Comparison of ENCODE assay signal across 8 mouse cellular contexts in genomic region chr11:51636323-51636684, GRCm38 (mm10). TPM values are rescaled to one million over a fixed set of nuclear protein-coding genes. Genes with fewer than 3 reads are reported as not detected.
A peak's percentile ranks its signal among the peaks of the same experiment; 100 is the strongest.
DNase-seq lines count a peak whose midpoint lies in the region; ATAC-seq lines count a peak whose summit lies in the region.

No protein-coding gene starts in this region.

- peak overlapping the region; percentile 86 for H3K27ac ChIP-seq in forebrain, embryonic 10.5 days
- peak overlapping the region; percentile 86 for H3K27ac ChIP-seq in hindbrain, embryonic 15.5 days (replicated peaks)
- peak overlapping the region; percentile 88 for H3K27ac ChIP-seq in limb, embryonic 15.5 days
- peak overlapping the region; percentile 88 for H3K27ac ChIP-seq in midbrain, embryonic 15.5 days

- no peak for DNase-seq in frontal cortex, postnatal 25 days (ENCODE audit: low spot score in 2 of 2)
- peak; percentile 76 for DNase-seq in c-Kit-positive CD71-positive TER-119-negative erythroid progenitor cells, embryonic 14.5 days (ENCODE audit: low read depth)
- peak; percentile 65 for DNase-seq in forebrain, embryonic 10.5 days (ENCODE audit: extremely low spot score, low spot score)
- DNase-seq in splenic B cell, adult 2 months (ENCODE audit: low read depth, low spot score), result peak; percentile 87

- H3K27me3 ChIP-seq in forebrain, embryonic 10.5 days (ENCODE audit: poor library complexity, severe bottlenecking), result no peaks in the 10 kb centered on the region
- H3K27me3 ChIP-seq in hindbrain, embryonic 15.5 days, result no peaks in the 10 kb centered on the region
- no peaks in the 10 kb centered on the region for H3K27me3 ChIP-seq in limb, embryonic 15.5 days
- H3K27me3 ChIP-seq in midbrain, embryonic 15.5 days (replicated peaks), result peaks cover 10% of the 10 kb centered on the region
- H3K27me3 ChIP-seq in splenic B cell, adult 2 months (ENCODE audit: control insufficient read depth, insufficient read depth, low read length, poor library complexity, severe bottlenecking), result no peaks in the 10 kb centered on the region

- ATAC-seq in frontal cortex, adult (ENCODE audit: low TSS enrichment), result peak; percentile 51
- no peak for ATAC-seq in hindbrain, embryonic 15.5 days (ENCODE audit: low FRiP score, low read depth)
- no peak for ATAC-seq in limb, embryonic 15.5 days (ENCODE audit: insufficient number of reproducible peaks, low FRiP score, low TSS enrichment, low read depth)
- peak; percentile 28; the same call in 1 of the 2 replicates for ATAC-seq in midbrain, embryonic 15.5 days (replicated peaks)

- peak overlapping the region; percentile 63 for H3K4me3 ChIP-seq in forebrain, embryonic 10.5 days
- peak overlapping the region; percentile 86 for H3K4me3 ChIP-seq in hindbrain, embryonic 15.5 days
- H3K4me3 ChIP-seq in limb, embryonic 15.5 days, result peak overlapping the region; percentile 60
- peak overlapping the region; percentile 97 for H3K4me3 ChIP-seq in midbrain, embryonic 15.5 days

- H3K4me2 ChIP-seq in hindbrain, embryonic 15.5 days, result peak overlapping the region; percentile 72
- peak overlapping the region; percentile 80 for H3K4me2 ChIP-seq in limb, embryonic 15.5 days
- H3K4me2 ChIP-seq in midbrain, embryonic 15.5 days, result peak overlapping the region; percentile 79

- H3K9ac ChIP-seq in hindbrain, embryonic 15.5 days, result peak overlapping the region; percentile 82
- H3K9ac ChIP-seq in limb, embryonic 15.5 days, result peak overlapping the region; percentile 66; the same call in 1 of the 2 replicates
- peak overlapping the region; percentile 88 for H3K9ac ChIP-seq in midbrain, embryonic 15.5 days

- 0 out of 2 replicates have a peak, but pooled peaks cover 7% of the 10 kb centered on the region for H3K36me3 ChIP-seq in forebrain, embryonic 10.5 days (replicated peaks)
- H3K36me3 ChIP-seq in hindbrain, embryonic 15.5 days, result no peaks in the 10 kb centered on the region
- H3K36me3 ChIP-seq in limb, embryonic 15.5 days, result no peaks in the 10 kb centered on the region
- H3K36me3 ChIP-seq in midbrain, embryonic 15.5 days (replicated peaks), result no peaks in the 10 kb centered on the region
- no peaks in the 10 kb centered on the region for H3K36me3 ChIP-seq in splenic B cell, adult 2 months (ENCODE audit: control insufficient read depth, insufficient read depth, low read length, poor library complexity, severe bottlenecking)

- WGBS in forebrain, embryonic 10.5 days, result 5% methylated on average over 6 of the region's 6 CpGs
- WGBS in hindbrain, embryonic 15.5 days, result 4% methylated on average over 6 of the region's 6 CpGs
- 2% methylated on average over 6 of the region's 6 CpGs for WGBS in limb, embryonic 15.5 days
- 2% methylated on average over 6 of the region's 6 CpGs for WGBS in midbrain, embryonic 15.5 days

- peaks cover 41% of the 10 kb centered on the region for H3K4me1 ChIP-seq in forebrain, embryonic 10.5 days
- peaks cover 27% of the 10 kb centered on the region for H3K4me1 ChIP-seq in hindbrain, embryonic 15.5 days (replicated peaks)
- peaks cover 47% of the 10 kb centered on the region for H3K4me1 ChIP-seq in limb, embryonic 15.5 days
- peaks cover 35% of the 10 kb centered on the region for H3K4me1 ChIP-seq in midbrain, embryonic 15.5 days

- H3K9me3 ChIP-seq in forebrain, embryonic 10.5 days, result no peaks in the 10 kb centered on the region
- H3K9me3 ChIP-seq in hindbrain, embryonic 15.5 days, result no peaks in the 10 kb centered on the region
- no peaks in the 10 kb centered on the region for H3K9me3 ChIP-seq in limb, embryonic 15.5 days
- no peaks in the 10 kb centered on the region for H3K9me3 ChIP-seq in midbrain, embryonic 15.5 days

RNA-seq across cellular contexts. Expression of gene Rmnd5b, which starts 0.6 kb away (rescaled TPM):
- polyA plus RNA-seq in forebrain, embryonic 10.5 days (2016; fragmentation: Nextera tagmentation; extraction: Ambion mirVana), result 37.2 and 39.1 TPM in 2 replicates
- 74.2 and 79.6 TPM in 2 replicates for polyA plus RNA-seq in hindbrain, embryonic 15.5 days (2015; fragmentation: Nextera tagmentation; extraction: Ambion mirVana)
- 53.2 and 59.8 TPM in 2 replicates for polyA plus RNA-seq in limb, embryonic 15.5 days (2015; fragmentation: Nextera tagmentation; extraction: Ambion mirVana)
- 83.7 and 89.3 TPM in 2 replicates for polyA plus RNA-seq in midbrain, embryonic 15.5 days (2015; fragmentation: Nextera tagmentation; extraction: Ambion mirVana)

RNA-seq across cellular contexts. Expression of gene N4bp3, which starts 14.3 kb away (rescaled TPM):
- polyA plus RNA-seq in forebrain, embryonic 10.5 days (2016; fragmentation: Nextera tagmentation; extraction: Ambion mirVana), result 19.4 and 21.1 TPM in 2 replicates
- polyA plus RNA-seq in hindbrain, embryonic 15.5 days (2015; fragmentation: Nextera tagmentation; extraction: Ambion mirVana), result 25.8 and 29.8 TPM in 2 replicates
- polyA plus RNA-seq in limb, embryonic 15.5 days (2015; fragmentation: Nextera tagmentation; extraction: Ambion mirVana), result 35.7 and 44.4 TPM in 2 replicates
- 20.5 and 21.1 TPM in 2 replicates for polyA plus RNA-seq in midbrain, embryonic 15.5 days (2015; fragmentation: Nextera tagmentation; extraction: Ambion mirVana)

RNA-seq across cellular contexts. Expression of gene D930048N14Rik, which starts 14.4 kb away (rescaled TPM):
- polyA plus RNA-seq in forebrain, embryonic 10.5 days (2016; fragmentation: Nextera tagmentation; extraction: Ambion mirVana), result 1.6 and 2.0 TPM in 2 replicates
- 1.2 and 1.4 TPM in 2 replicates for polyA plus RNA-seq in hindbrain, embryonic 15.5 days (2015; fragmentation: Nextera tagmentation; extraction: Ambion mirVana)
- polyA plus RNA-seq in limb, embryonic 15.5 days (2015; fragmentation: Nextera tagmentation; extraction: Ambion mirVana), result 4.2 and 4.9 TPM in 2 replicates
- polyA plus RNA-seq in midbrain, embryonic 15.5 days (2015; fragmentation: Nextera tagmentation; extraction: Ambion mirVana), result 0.91 and 0.94 TPM in 2 replicates

RNA-seq across cellular contexts. Expression of gene Nhp2, which starts 16.8 kb away (rescaled TPM):
- 273 and 279 TPM in 2 replicates for polyA plus RNA-seq in forebrain, embryonic 10.5 days (2016; fragmentation: Nextera tagmentation; extraction: Ambion mirVana)
- 105 TPM in 2 replicates for polyA plus RNA-seq in hindbrain, embryonic 15.5 days (2015; fragmentation: Nextera tagmentation; extraction: Ambion mirVana)
- polyA plus RNA-seq in limb, embryonic 15.5 days (2015; fragmentation: Nextera tagmentation; extraction: Ambion mirVana), result 147 and 149 TPM in 2 replicates
- polyA plus RNA-seq in midbrain, embryonic 15.5 days (2015; fragmentation: Nextera tagmentation; extraction: Ambion mirVana), result 91.5 and 95.2 TPM in 2 replicates

RNA-seq across cellular contexts. Expression of gene Hnrnpab, which starts 29.7 kb away (rescaled TPM):
- 597 and 634 TPM in 2 replicates for polyA plus RNA-seq in forebrain, embryonic 10.5 days (2016; fragmentation: Nextera tagmentation; extraction: Ambion mirVana)
- 322 and 330 TPM in 2 replicates for polyA plus RNA-seq in hindbrain, embryonic 15.5 days (2015; fragmentation: Nextera tagmentation; extraction: Ambion mirVana)
- 267 and 339 TPM in 2 replicates for polyA plus RNA-seq in limb, embryonic 15.5 days (2015; fragmentation: Nextera tagmentation; extraction: Ambion mirVana)
- polyA plus RNA-seq in midbrain, embryonic 15.5 days (2015; fragmentation: Nextera tagmentation; extraction: Ambion mirVana), result 353 and 380 TPM in 2 replicates

Comparison
In these comparisons a context has a peak if more than half of its experiments do, and no peak if none do; other contexts are left out.
1. ATAC-seq: peak in frontal cortex, adult (single experiment) and midbrain, embryonic 15.5 days (single experiment); none in hindbrain, embryonic 15.5 days (single experiment) and limb, embryonic 15.5 days (single experiment).
2. DNase-seq: peak in c-Kit-positive CD71-positive TER-119-negative erythroid progenitor cells, embryonic 14.5 days (single experiment), forebrain, embryonic 10.5 days (single experiment) and splenic B cell, adult 2 months (single experiment); none in frontal cortex, postnatal 25 days (0 of 2).
3. Peak in every context shown above with its lines, with median percentiles within 50 percentile points of each other: H3K27ac ChIP-seq, H3K4me3 ChIP-seq, H3K4me2 ChIP-seq and H3K9ac ChIP-seq.